Mouse (Mus musculus) cerebellum, adult 9-11 months (tissue): Measurements from ENCODE around the gene Rfk.

Source experiments
- DNase-seq: peaks from one replicate; pipeline ENCODE4 v3.0.0; 2022

Gene Rfk

GRCm38 (mm10) chr19:17393841-17394591, at the start of gene Rfk:
Rfk (plus strand) TSS chr19:17394043.
- DNase-seq: peak; percentile 91

DNA sequence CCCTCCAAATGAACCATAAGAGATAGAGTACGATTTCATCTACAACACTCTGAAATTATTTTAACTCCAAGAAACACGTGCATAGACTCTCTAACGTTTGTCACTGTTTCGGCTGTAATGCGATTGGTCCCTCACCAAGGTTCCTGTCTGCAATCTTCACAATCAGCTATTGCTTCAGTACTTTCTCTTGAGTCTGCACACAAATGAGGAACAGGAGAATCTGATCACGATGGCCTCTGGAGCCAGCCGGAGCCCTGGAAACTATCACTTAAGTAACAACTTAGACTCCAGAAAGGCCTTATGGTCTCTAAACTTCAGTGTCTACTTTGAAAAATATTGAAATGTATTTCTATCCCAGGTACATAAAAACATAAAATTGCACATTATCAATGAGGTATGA, 49.0 kb upstream of the Rfk start:
- no peak for DNase-seq

DNA sequence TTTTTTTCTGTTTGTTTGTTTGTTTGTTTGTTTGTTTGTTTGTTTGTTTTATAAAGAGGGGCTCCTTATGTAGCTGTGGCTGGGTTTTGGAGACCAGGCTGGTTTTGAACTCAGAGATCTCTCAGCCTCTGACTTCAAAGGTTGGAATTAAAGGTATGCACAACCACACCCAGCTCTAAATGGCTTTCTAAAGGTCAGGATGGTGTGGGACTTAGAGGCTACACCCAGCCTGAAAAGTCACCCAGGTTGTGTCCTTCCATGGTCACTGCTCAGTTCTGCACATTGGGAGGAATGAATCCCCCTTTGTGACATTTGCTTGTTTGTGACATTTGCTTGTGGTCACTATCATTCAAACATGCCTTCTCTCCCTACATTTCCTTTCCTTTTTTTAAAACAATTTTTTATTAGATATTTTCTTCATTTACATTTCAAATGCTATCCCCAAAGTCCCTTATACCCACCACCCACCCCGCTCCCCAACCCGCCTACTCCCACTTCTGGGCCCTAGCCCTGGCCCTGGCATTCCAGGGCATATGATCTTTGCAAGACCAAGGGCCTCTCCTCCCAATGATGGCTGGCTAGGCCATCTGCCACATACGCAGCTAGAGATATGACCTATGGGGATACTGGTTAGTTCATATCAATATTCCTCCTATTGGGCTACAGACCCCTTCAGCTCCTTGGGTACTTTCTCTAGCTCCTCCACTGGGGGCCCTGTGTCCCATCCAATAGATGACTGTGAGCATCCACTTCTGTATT, 46.9 kb upstream of the Rfk start:
- no peak for DNase-seq

DNA sequence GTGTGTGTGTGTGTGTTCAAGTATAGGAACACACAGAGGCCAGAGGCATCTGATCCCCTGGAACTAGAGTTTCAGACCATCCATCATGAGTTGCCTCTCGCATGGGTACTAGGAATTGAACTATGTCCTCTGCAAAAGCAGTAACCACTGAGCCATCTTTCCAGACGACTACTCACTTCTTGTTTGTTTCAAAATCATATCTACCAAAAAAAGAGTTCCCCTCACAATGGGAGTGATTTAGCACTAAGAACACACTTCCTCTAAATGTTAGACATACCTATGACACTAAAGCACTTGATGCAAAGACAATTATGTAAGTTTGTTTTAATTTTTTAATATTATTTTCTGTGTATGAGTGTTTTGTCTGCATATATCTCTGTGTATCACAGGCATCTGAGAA, 46.0 kb upstream of the Rfk start:
- no peak for DNase-seq

- DNase-seq: no peak
These were observed 40.1 kb upstream of the Rfk start for GRCm38 (mm10) chr19:17353727-17354126.

DNA sequence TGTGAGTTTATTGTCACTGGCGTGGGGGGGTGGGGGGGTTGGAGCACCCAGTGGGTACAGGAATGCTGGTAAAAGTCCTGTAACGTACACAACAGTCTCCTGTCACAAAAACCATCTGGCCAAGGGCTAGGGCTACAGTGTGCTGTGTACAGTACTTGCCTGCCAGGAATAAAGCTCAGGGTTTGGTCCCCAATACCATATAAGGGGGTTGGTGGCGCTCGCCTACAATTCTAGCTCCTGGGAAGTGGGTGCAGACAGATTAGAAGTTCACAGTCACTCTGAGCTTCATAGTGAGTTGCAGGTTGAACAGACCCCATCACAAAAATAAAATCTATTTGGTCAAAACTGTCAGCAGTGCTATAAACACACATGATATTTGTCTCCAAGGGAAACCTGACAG, 39.5 kb upstream of the Rfk start:
- DNase-seq: no peak

DNA sequence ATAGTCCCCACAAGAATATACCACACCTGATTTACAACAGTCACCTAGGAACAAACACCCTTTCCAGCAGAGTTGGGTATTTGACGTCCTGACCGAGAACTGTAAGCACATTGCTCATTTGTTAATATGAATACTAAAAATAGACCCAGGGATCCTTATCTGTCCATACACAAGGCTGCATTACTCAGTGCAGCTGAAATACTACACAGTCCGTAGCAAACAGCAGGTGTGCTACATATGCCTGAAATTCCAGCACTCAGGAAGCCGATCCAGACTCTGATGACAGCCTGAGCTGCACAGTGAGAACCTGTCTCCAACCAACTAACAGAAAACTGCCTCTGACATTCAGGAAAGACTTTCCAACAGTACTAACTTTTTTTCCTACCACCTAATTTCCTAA, 39.0 kb upstream of the Rfk start:
- DNase-seq: peak; percentile 36

DNA sequence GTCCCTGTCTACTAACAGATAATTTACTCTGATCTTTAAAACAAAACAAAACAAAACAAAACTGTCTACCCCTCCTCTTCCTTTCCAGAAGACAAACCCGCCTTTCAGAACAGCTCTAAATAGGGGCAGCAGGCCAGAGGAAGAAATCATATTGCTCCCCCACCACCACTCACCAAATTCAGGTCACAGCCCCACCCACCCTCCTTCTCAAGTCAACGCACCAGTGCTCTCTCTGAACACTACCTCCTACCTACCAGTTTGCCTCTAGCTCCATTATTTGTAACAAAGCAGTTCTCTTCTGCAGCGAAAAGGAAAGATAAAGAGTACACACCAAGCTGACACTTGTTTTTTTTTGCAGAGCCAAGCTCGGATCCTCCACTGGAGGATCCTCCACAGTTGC, 38.5 kb upstream of the Rfk start:
- DNase-seq: no peak

GRCm38 (mm10) chr19:17355950-17356867, 37.6 kb upstream of the Rfk start:
- DNase-seq: peak; percentile 81

DNA sequence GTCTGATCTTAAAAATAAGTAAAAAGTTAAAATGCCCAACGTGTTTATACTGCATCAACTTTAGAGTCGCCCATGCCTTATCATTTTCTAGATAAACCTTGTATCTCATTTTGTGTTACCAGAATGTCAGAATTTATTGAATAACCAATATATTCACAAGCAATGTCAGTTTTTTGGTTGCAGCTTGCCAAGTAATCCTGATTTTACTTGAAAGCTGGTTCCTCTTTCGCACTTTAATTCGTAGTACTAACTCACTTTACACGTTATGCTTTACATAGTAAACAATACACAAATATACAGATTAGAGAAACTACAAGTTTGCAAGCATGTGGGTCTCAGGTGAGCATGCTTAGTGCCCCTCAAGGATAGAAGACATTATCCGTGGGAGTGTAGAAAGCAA, 36.9 kb upstream of the Rfk start:
- DNase-seq: no peak

GRCm38 (mm10) chr19:17357391-17357790, 36.5 kb upstream of the Rfk start:
- no peak for DNase-seq

DNA sequence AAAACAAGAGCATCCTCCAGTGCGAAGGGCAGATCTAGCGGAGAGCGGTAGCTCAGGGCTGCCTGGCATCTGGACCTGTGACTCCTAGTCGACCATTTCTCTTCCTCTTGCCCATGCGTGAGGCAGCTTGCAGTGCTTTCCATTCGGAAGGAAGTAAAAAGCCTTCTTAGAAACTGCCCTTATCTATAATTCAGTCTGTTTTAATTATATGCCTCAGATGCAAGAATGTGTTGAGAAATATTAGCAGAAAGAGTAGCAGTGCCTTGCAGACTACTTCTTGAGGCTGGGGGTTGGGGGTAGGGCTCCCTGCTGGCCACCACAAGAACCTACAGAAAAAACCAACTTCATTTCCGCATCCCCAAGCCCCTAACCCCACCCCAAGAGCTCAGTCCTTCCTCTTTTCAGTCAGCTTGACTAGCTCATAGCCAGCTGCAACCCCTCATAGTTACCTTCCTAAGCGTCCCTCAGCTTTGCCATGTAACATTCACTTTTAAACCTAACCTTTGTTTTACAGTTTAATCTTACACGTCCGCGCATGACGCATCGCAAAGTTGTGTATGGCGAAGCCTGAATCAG, 34.4 kb upstream of the Rfk start:
- no peak for DNase-seq

DNA sequence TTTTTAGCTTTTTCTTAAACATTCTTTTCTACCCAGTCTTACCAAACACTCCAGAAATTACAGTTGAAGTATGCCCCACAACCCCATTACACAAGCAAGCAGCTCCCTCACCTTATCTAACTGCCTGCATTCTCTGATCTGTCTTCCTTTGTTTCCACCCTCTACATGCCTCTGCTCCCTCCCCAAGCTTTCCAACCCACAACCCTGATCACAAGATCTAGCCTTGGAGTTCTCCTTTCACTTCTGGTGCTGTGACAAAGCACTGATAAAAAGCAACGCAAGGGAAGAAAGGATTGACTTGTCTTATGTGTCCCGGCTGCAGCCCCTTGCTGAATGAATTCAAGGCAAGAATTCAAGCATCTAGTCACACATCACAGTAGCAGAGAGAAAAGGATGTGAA, 32.7 kb upstream of the Rfk start:
- no peak for DNase-seq

DNA sequence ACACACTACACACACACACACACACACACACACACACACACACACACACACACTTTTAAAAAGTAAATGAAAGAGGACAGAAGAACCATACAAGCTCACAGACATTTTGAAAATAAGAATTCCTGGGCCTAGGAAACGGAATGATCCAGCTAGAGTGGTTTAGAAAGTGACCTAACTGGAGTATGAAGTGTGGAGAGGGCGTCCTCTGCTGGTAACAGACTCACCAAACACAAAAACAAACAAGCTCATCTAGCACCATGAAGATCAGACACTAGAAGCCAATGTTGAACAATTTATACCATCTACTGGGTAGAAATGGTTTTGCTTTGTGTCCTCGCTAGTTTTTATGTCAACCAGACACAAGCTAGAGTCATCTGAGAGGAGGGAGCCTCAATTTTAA, 29.1 kb upstream of the Rfk start:
- DNase-seq: peak; percentile 39

GRCm38 (mm10) chr19:17366364-17367090, 27.3 kb upstream of the Rfk start:
- DNase-seq: no peak

DNA sequence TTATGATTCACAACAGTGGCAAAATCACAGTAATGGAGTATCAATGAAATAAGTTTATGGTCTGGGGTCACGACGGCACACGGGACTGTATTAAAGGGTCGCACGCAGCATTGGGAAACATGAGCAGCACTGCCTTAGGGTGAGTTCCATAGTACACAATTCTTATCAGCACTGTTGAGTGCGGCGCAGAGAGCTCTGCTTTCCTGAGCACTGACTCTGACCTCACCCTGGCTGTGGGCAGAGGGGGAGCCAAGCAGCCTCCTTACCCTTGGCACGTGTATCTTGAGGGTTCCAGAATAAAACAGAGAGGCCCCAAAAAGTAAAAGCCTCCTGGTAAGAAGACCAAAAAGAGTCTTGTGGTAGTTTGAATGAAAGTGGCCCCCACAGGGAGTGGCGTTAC, 25.3 kb upstream of the Rfk start:
- DNase-seq: no peak

- DNase-seq: no peak
These were observed 24.3 kb upstream of the Rfk start for GRCm38 (mm10) chr19:17369581-17369980.

- no peak for DNase-seq
These were observed 21.1 kb upstream of the Rfk start, which contains the start of gene Gcnt1 for GRCm38 (mm10) chr19:17372701-17373100. Gcnt1 (minus strand) TSS chr19:17372844.

GRCm38 (mm10) chr19:17378845-17379244, 15.0 kb upstream of the Rfk start:
- no peak for DNase-seq

GRCm38 (mm10) chr19:17380549-17380948, 13.3 kb upstream of the Rfk start:
- no peak for DNase-seq

DNA sequence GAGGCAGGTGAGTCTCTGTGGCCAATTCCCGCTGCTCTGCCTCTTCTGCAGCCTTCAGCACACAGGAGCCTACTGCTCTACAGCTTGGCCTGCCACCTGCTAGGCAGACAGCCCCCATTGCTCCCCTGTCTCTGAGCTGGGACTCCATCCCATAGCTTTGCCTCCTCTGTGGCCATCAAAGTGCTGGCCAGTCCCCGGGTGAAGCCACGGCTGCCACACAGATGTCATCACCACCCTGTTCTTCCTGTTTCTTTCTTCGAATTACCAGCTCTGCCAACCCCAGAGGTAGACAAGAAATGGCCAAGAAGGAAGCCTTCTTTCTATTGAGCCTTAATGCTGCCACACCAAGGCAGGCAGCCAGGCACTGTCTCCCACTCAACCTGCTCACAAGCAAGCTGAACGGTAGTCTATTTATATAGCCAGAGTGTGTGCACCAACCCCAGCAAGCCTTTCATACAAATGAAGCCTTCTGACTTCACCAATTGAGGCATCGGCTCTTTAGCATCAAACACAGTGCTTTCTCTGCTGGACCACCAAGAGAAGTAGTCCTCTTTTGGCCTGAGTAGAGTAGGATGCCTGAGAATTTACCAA, 10.9 kb upstream of the Rfk start:
- no peak for DNase-seq

DNA sequence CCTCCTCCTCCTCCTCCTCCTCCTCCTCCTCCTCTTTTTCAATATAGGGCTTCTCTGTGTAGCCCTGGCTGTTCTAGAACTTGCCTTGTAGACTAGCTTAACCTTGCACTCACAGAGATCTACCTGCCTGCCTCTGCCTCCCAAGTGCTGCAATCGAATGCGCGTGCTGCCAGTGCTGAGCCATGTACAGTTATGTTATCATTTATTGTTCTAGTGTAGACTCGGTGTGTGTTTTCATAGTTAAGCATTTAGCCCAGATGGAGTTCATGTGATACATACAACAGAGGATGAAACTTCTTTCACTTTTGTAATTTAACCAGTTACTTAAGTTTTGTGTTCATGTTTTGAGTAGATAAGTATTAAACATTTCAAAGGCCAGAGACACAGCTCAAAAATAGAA, 8.8 kb upstream of the Rfk start:
- DNase-seq: no peak
